Mouse (Mus musculus): ENCODE results near the gene Fndc3b. TPM values are rescaled to one million over a fixed set of nuclear protein-coding genes. Genes with fewer than 3 reads are reported as not detected.

Fndc3b gene
- polyA plus RNA-seq, 2 experiments: 4.2 to 5.5 TPM

GRCm38 (mm10) chr3:27709096-27709905, 1.8 kb downstream of the Fndc3b start:
- Histone ChIP-seq H3K4me2 (ENCODE audit: low read depth) (peak overlapping the region; percentile 50), H3K27me3 (ENCODE audit: control insufficient read depth, insufficient read depth, low read length) (peaks cover 30% of the 10 kb centered on the region), H3K36me3 (replicated peaks; ENCODE audit: control insufficient read depth, insufficient read depth, low read depth) (no peaks in the 10 kb centered on the region), H3K4me3 (ENCODE audit: insufficient read depth in 1 of 2, low read depth in 2 of 2, low read length in 2 of 2) (peak overlapping the region; percentile 62), H3K4me1 (replicated peaks; ENCODE audit: control insufficient read depth in 2 of 2, insufficient read depth in 2 of 2, low read length in 1 of 2) (peaks cover 0 to 7% of the 10 kb centered on the region in 2 experiments; a peak in 2 of 4 replicates), H3K27ac (no peak overlapping the region), H3K9ac (replicated peaks) (no peak overlapping the region; the same call in 1 of the 2 replicates), H3K9me3 (ENCODE audit: control insufficient read depth, low read length) (no peaks in the 10 kb centered on the region)
- 30% methylated on average over 22 of the region's 22 CpGs for WGBS (ENCODE audit: insufficient replicate concordance)
- ATAC-seq (ENCODE audit: insufficient read depth) (no peak), DNase-seq (ENCODE audit: low read depth in 3 of 3, low spot score in 3 of 3) (no peak)
- TF ChIP-seq CTCF (IDR thresholded peaks at IDR 0.05; ENCODE audit: low read depth): no peak
- no peak for TF ChIP-seq EP300 (IDR thresholded peaks at IDR 0.05; ENCODE audit: low read depth)

DNA sequence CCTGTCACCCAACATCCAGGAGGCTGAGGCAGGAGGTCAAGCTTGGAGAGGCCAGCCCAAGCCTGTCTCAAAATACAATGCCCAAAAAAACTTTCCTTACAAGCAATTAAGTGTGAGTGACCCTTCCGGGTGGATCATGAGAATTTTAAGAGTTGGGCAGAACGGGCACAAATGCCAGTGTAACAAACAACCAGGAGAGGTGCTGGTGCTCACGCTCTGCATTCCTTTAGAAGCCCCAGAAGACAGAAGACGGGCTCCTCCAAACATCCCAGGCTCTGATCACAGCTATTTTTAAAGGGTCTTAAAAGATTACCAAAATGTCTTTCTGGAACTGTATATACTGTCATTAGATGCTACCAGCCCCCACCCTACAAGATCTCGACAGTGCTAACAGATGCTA, 2.5 kb downstream of the Fndc3b start:
- Histone ChIP-seq H3K27ac (no peak overlapping the region), H3K9me3 (ENCODE audit: control insufficient read depth, low read length) (no peaks in the 10 kb centered on the region), H3K4me1 (replicated peaks; ENCODE audit: control insufficient read depth in 2 of 2, insufficient read depth in 2 of 2, low read length in 1 of 2) (peaks cover 0 to 7% of the 10 kb centered on the region in 2 experiments; a peak in 2 of 4 replicates), H3K4me3 (ENCODE audit: insufficient read depth in 1 of 2, low read depth in 2 of 2, low read length in 2 of 2) (peak overlapping the region; percentile 62), H3K4me2 (ENCODE audit: low read depth) (peak overlapping the region; percentile 50), H3K27me3 (ENCODE audit: control insufficient read depth, insufficient read depth, low read length) (peaks cover 30% of the 10 kb centered on the region), H3K9ac (replicated peaks) (no peak overlapping the region), H3K36me3 (replicated peaks; ENCODE audit: control insufficient read depth, insufficient read depth, low read depth) (no peaks in the 10 kb centered on the region)
- no peak for TF ChIP-seq EP300 (IDR thresholded peaks at IDR 0.05; ENCODE audit: low read depth)
- no peak for TF ChIP-seq CTCF (IDR thresholded peaks at IDR 0.05; ENCODE audit: low read depth)
- DNase-seq (ENCODE audit: low read depth in 3 of 3, low spot score in 3 of 3) (no peak), ATAC-seq (ENCODE audit: insufficient read depth) (no peak)
- WGBS (ENCODE audit: insufficient replicate concordance): 49% methylated on average over 5 of the region's 5 CpGs

- TF ChIP-seq CTCF (IDR thresholded peaks at IDR 0.05; ENCODE audit: low read depth): no peak
- no peak for TF ChIP-seq EP300 (IDR thresholded peaks at IDR 0.05; ENCODE audit: low read depth)
- 48% methylated on average over 6 of the region's 6 CpGs for WGBS (ENCODE audit: insufficient replicate concordance)
Measured at GRCm38 (mm10) chr3:27705761-27706160, 5.3 kb downstream of the Fndc3b start.

GRCm38 (mm10) chr3:27705056-27705455, 6.1 kb downstream of the Fndc3b start:
- Histone ChIP-seq H3K4me3 (ENCODE audit: insufficient read depth in 1 of 2, low read depth in 2 of 2, low read length in 2 of 2) (no peak overlapping the region), H3K4me1 (replicated peaks; ENCODE audit: control insufficient read depth in 2 of 2, insufficient read depth in 2 of 2, low read length in 1 of 2) (peaks cover 0 to 7% of the 10 kb centered on the region in 2 experiments; a peak in 2 of 4 replicates), H3K36me3 (replicated peaks; ENCODE audit: control insufficient read depth, insufficient read depth, low read depth) (no peaks in the 10 kb centered on the region), H3K9me3 (ENCODE audit: control insufficient read depth, low read length) (no peaks in the 10 kb centered on the region), H3K27me3 (ENCODE audit: control insufficient read depth, insufficient read depth, low read length) (peaks cover 18% of the 10 kb centered on the region), H3K9ac (replicated peaks) (no peak overlapping the region), H3K27ac (no peak overlapping the region), H3K4me2 (ENCODE audit: low read depth) (no peak overlapping the region)
- 45% methylated on average over 4 of the region's 4 CpGs for WGBS (ENCODE audit: insufficient replicate concordance)
- DNase-seq (ENCODE audit: low read depth in 3 of 3, low spot score in 3 of 3) (no peak), ATAC-seq (ENCODE audit: insufficient read depth) (no peak)
- TF ChIP-seq CTCF (IDR thresholded peaks at IDR 0.05; ENCODE audit: low read depth): no peak
- TF ChIP-seq EP300 (IDR thresholded peaks at IDR 0.05; ENCODE audit: low read depth): no peak

More at GRCm38 (mm10) chr3:27705761-27706160, 5.3 kb downstream of the Fndc3b start:
- ATAC-seq (ENCODE audit: insufficient read depth): no peak
- no peaks in the 10 kb centered on the region for H3K36me3 ChIP-seq (replicated peaks; ENCODE audit: control insufficient read depth, insufficient read depth, low read depth)
- H3K4me1 ChIP-seq (replicated peaks; ENCODE audit: control insufficient read depth in 2 of 2, insufficient read depth in 2 of 2, low read length in 1 of 2): peaks cover 0 to 7% of the 10 kb centered on the region in 2 experiments; a peak in 2 of 4 replicates
- no peak overlapping the region for H3K4me3 ChIP-seq (ENCODE audit: insufficient read depth in 1 of 2, low read depth in 2 of 2, low read length in 2 of 2)
- no peaks in the 10 kb centered on the region for H3K9me3 ChIP-seq (ENCODE audit: control insufficient read depth, low read length)
- no peak overlapping the region for H3K4me2 ChIP-seq (ENCODE audit: low read depth)
- peaks cover 25% of the 10 kb centered on the region for H3K27me3 ChIP-seq (ENCODE audit: control insufficient read depth, insufficient read depth, low read length)
- H3K27ac ChIP-seq: no peak overlapping the region
- H3K9ac ChIP-seq (replicated peaks): no peak overlapping the region
- DNase-seq (ENCODE audit: low read depth in 3 of 3, low spot score in 3 of 3): no peak

GRCm38 (mm10) chr3:27704641-27705040, 6.5 kb downstream of the Fndc3b start:
- peaks cover 0 to 7% of the 10 kb centered on the region in 2 experiments; a peak in 2 of 4 replicates for H3K4me1 ChIP-seq (replicated peaks; ENCODE audit: control insufficient read depth in 2 of 2, insufficient read depth in 2 of 2, low read length in 1 of 2)
- WGBS (ENCODE audit: insufficient replicate concordance): 71% methylated on average over 9 of the region's 9 CpGs
- H3K4me2 ChIP-seq (ENCODE audit: low read depth): no peak overlapping the region
- no peaks in the 10 kb centered on the region for H3K9me3 ChIP-seq (ENCODE audit: control insufficient read depth, low read length)
- no peak for ATAC-seq (ENCODE audit: insufficient read depth)
- no peak overlapping the region for H3K9ac ChIP-seq (replicated peaks)
- no peak for DNase-seq (ENCODE audit: low read depth in 3 of 3, low spot score in 3 of 3)
- peaks cover 14% of the 10 kb centered on the region for H3K27me3 ChIP-seq (ENCODE audit: control insufficient read depth, insufficient read depth, low read length)
- H3K27ac ChIP-seq: no peak overlapping the region
- TF ChIP-seq EP300 (IDR thresholded peaks at IDR 0.05; ENCODE audit: low read depth) (no peak), CTCF (IDR thresholded peaks at IDR 0.05; ENCODE audit: low read depth) (no peak)
- no peaks in the 10 kb centered on the region for H3K36me3 ChIP-seq (replicated peaks; ENCODE audit: control insufficient read depth, insufficient read depth, low read depth)
- H3K4me3 ChIP-seq (ENCODE audit: insufficient read depth in 1 of 2, low read depth in 2 of 2, low read length in 2 of 2): no peak overlapping the region

Data from liver, embryonic 14.5 days (tissue).